Mouse (Mus musculus) liver, embryonic 14.5 days (tissue): ENCODE results near the gene Stard13.

ENCODE experiments used
- CTCF ChIP-seq: IDR thresholded peaks from 2 replicates; pipeline ENCODE4 v1.5.1; 2016; ENCODE audit warnings: antibody characterized with exemption, low read depth, control low read depth
- EP300 ChIP-seq: IDR thresholded peaks from 2 replicates; pipeline ENCODE4 v1.6.1; 2016; ENCODE audit warnings: antibody characterized with exemption, low read depth

DNA sequence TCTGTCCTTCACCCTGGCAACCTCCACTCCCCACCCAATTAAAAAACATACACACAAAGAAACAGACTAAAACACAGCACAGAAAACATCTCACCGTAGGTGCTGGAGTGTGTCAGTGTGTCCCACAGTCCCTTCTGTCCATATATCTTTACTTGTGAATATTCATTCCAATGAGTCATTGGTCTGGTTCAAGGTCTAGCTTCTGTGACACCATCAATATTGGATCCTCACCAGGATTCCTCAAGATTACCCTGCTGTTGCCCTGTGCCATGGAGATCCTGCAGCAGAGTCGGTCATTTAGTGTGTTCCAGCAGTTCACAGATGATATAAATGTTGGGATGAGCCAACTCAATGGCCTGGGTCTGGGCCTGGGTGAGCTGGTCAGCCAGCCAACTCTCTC, 42.4 kb upstream of the Stard13 start:
- TF ChIP-seq CTCF = no peak
- no peak for TF ChIP-seq EP300
